Mouse (Mus musculus) sigmoid colon, adult 10 weeks (tissue): ENCODE measurements around the gene Car8. TPM values are rescaled to one million over a fixed set of nuclear protein-coding genes. Genes with fewer than 3 reads are reported as not detected.

ENCODE experiments used
- polyA plus RNA-seq: library from polyadenylated mRNA; stranded (reverse); fragments of 350-450 nt; fragmentation: Illumina TruSeq; extraction: RNeasy Lipid Tissue Mini Kit (QIAGEN cat#74804); gene quantifications from one replicate; pipeline ENCODE4 v1.2.3, GENCODE M21; 2014; ENCODE audit warnings: low read depth, low replicate concordance

Car8 gene
- polyA plus RNA-seq: 33.8 TPM

GRCm38 (mm10) chr4:8238560-8239305 is at the start of gene Car8:
Car8 (minus strand) TSS chr4:8239041.

